Mouse (Mus musculus) liver, postnatal 0 days (tissue): ENCODE measurements around the gene Mob3b.

Experiments used
- CTCF ChIP-seq: sonication (generic); IDR thresholded peaks from 2 replicates; pipeline ENCODE4 v1.5.1; 2016; ENCODE audit warnings: antibody characterized with exemption, low read depth
- EP300 ChIP-seq: IDR thresholded peaks from 2 replicates; pipeline ENCODE4 v1.6.1; 2016; ENCODE audit warnings: antibody characterized with exemption, low read depth, mild to moderate bottlenecking

DNA sequence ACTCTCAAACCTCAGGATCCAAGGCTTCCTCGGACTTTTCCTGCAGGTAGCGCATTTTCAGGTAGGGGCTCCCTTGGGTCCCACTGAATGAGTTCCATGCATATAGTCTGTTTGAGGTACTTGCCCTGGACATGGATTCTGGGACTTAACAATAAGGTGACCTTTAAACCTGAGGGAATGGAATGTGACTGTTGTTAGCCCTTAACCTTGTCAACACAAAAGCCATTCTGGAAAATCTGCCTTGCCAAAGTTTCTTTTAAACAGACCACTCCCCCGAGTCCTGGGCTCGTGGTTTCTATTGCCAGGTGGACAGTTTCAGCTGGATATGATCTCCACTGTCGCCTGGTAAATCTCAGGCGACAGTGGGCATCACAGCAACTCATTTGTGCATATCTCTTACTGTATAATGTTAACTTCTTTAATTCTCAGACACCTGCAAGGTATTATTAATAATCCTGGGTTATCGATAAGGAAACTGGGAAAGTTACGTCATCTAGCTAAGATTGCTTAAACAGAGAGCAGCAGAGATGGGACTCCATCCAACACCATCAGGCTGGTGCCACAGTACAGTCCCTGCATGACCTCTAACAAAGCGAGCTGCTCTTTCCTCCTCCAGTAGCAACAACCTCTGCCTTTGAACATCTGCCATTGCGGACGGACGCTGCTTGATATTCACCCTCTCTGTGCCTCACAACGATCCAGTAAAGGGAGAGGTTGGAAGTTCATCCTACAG lies 43.6 kb downstream of the Mob3b start:
- TF ChIP-seq CTCF: no peak
- no peak for TF ChIP-seq EP300
